Mouse (Mus musculus) stomach, embryonic 14.5 days (tissue): ENCODE results near the gene Zbtb25. TPM values are rescaled to one million over a fixed set of nuclear protein-coding genes. Genes with fewer than 3 reads are reported as not detected.
A peak's percentile ranks its signal among the peaks of the same experiment; 100 is the strongest.

ENCODE experiments used
- ATAC-seq: fragments of 200-750 bp; cut with Nextera tagmentation; 2 replicates; pipeline ENCODE4 v1.8.0; 2017; ENCODE audit warnings: low read depth, moderate TSS enrichment; ENCODE audit not compliant: insufficient number of reproducible peaks, insufficient read depth, low FRiP score
- H3K27ac ChIP-seq: fragments of 300-500 bp; sonication (generic); 2 replicates; pipeline ENCODE4 v1.5.1; 2014; ENCODE audit warnings: mild to moderate bottlenecking, low read length, moderate library complexity, mixed read lengths
- H3K27me3 ChIP-seq: fragments of 300-500 bp; sonication (generic); 2 replicates; pipeline ENCODE4 v1.6.1; 2014; ENCODE audit warnings: low read length, control low read depth, mixed read lengths; ENCODE audit not compliant: control insufficient read depth, insufficient read depth
- H3K36me3 ChIP-seq: fragments of 300-500 bp; sonication (generic); 2 replicates; pipeline ENCODE4 v1.6.1; 2014; ENCODE audit warnings: mild to moderate bottlenecking, control low read depth, low read length, moderate library complexity, mixed read lengths; ENCODE audit not compliant: control insufficient read depth, insufficient read depth
- H3K4me1 ChIP-seq: fragments of 300-500 bp; sonication (generic); 2 replicates; pipeline ENCODE4 v1.6.1; 2014; ENCODE audit warnings: low read length, control low read depth, mixed read lengths; ENCODE audit not compliant: control insufficient read depth, insufficient read depth
- H3K4me2 ChIP-seq: fragments of 300-500 bp; sonication (generic); replicated peaks from 2 replicates; pipeline ENCODE4 v1.6.1; 2014; ENCODE audit warnings: low read depth, low read length, control low read depth
- H3K4me3 ChIP-seq: fragments of 300-500 bp; sonication (generic); 2 replicates; pipeline ENCODE4 v1.5.1; 2014; ENCODE audit warnings: low read depth, low read length, control low read depth
- H3K9ac ChIP-seq: fragments of 300-500 bp; sonication (generic); replicated peaks from 2 replicates; pipeline ENCODE4 v1.6.1; 2014; ENCODE audit warnings: low read depth, mild to moderate bottlenecking, control low read depth, low read length, moderate library complexity, mixed read lengths
- H3K9me3 ChIP-seq: fragments of 300-500 bp; sonication (generic); 2 replicates; pipeline ENCODE4 v1.6.1; 2016; ENCODE audit warnings: low read depth, low read length, control low read depth; ENCODE audit not compliant: control insufficient read depth
- WGBS: fragments of 180-500 bp; shearing (Covaris S2); extraction: QIAGEN DNeasy Blood & Tissue Kit; methylation state at CpG from one replicate; pipeline ENCODE4 v1.1.7; 2014; 5-methylcytosine and 5-hydroxymethylcytosine counted together
- polyA plus RNA-seq: library from polyadenylated mRNA; unstranded; fragments of >200 nt; fragmentation: Nextera tagmentation; extraction: Ambion mirVana; gene quantifications from 2 replicates; pipeline ENCODE4 v1.2.1, GENCODE M21; 2014

Zbtb25 gene
- polyA plus RNA-seq, 1 experiment from 2014 or later: 17.5 TPM

DNA sequence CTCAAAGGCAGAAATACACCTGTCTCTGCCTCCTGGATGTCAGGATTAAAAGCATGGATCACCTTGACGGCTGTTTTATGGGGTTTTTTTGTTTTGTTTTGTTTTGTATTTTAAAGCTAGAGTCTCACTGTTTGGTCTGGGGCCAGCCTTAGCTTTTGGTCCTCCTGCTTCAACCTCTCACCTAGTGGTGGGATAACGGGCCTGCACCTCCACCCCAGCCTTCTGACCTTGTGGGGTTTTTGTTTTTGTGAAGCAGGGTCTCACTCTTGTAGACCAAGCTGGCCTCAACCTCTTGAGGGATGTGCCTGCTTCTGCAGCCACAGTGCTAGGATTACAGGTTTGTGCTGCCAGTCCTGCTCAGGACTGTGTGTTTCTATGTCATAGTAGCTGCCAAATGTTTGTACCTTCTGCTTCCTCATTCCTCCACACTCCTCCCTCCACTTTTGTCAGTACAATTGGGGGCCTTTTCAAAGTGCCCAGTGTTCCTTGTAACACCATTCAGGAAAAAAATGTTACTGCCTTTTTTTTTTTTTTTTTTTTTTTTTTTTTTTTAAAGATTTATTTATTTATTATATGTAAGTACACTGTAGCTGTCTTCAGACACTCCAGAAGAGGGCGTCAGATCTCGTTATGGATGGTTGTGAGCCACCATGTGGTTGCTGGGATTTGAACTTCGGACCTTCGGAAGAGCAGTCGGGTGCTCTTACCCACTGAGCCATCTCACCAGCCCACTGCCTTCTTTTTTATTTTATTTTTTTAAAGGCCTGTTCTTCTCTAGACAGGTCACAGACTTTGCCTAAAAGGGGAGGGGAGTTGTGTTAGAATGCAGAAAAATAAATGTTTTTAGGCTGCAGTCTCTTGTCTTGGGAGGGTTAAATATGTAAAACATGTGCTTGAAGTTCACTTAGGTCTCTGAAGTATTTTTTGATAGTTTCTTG, 3.7 kb upstream of the Zbtb25 start:
- H3K36me3 ChIP-seq: 0 out of 2 replicates have a peak, but pooled peaks cover 4% of the 10 kb centered on the region
- H3K27ac ChIP-seq: no peak overlapping the region
- ATAC-seq: no peak
- H3K4me1 ChIP-seq: peaks cover 21% of the 10 kb centered on the region
- H3K4me3 ChIP-seq: no peak overlapping the region
- no peak overlapping the region for H3K4me2 ChIP-seq
- no peaks in the 10 kb centered on the region for H3K27me3 ChIP-seq
- no peak overlapping the region for H3K9ac ChIP-seq
- 82% methylated on average over 5 of the region's 7 CpGs for whole genome bisulfite sequencing
- H3K9me3 ChIP-seq: no peaks in the 10 kb centered on the region

DNA sequence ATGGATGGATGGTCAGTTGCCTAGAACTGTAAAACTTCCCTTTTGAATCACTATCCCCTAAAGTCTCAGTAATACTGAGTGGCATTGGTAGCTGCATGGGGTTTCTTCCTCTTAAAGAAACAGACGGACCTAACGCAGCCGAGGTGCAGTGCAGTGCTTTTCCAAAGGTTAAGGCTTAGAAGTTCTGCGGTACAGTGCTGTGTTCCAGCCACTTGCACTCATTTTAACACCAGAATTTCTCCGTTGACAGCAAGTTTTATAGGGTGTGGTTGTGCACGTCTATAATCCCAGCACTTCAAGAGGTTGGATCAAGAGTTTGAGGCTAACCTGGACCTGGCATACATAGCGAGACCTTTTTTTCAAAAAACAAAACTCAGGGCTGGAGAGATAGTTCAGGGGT, 2.6 kb upstream of the Zbtb25 start:
- peaks cover 32% of the 10 kb centered on the region for H3K4me1 ChIP-seq
- no peaks in the 10 kb centered on the region for H3K27me3 ChIP-seq
- WGBS: 47% methylated on average over 7 of the region's 7 CpGs
- H3K4me3 ChIP-seq: peak overlapping the region; percentile 98
- H3K4me2 ChIP-seq: peak overlapping the region; percentile 70
- H3K9me3 ChIP-seq: no peaks in the 10 kb centered on the region
- H3K27ac ChIP-seq: no peak overlapping the region
- no peaks in the 10 kb centered on the region for H3K36me3 ChIP-seq
- H3K9ac ChIP-seq: peak overlapping the region; percentile 98
- ATAC-seq: no peak

GRCm38 (mm10) chr12:76370831-76371571, 1.6 kb upstream of the Zbtb25 start:
- H3K36me3 ChIP-seq: no peaks in the 10 kb centered on the region
- under 1% methylated on average over 62 of the region's 63 CpGs for WGBS
- peak overlapping the region; percentile 98 for H3K4me3 ChIP-seq
- ATAC-seq: peak; percentile 60
- H3K27ac ChIP-seq: peak overlapping the region; percentile 100
- H3K9me3 ChIP-seq: no peaks in the 10 kb centered on the region
- H3K9ac ChIP-seq: peak overlapping the region; percentile 98
- H3K4me1 ChIP-seq: peaks cover 32% of the 10 kb centered on the region
- H3K27me3 ChIP-seq: no peaks in the 10 kb centered on the region
- peak overlapping the region; percentile 70 for H3K4me2 ChIP-seq

- Histone ChIP-seq H3K4me1 (peaks cover 32% of the 10 kb centered on the region), H3K4me3 (peak within 1 kb of the TSS; percentile 98), H3K9me3 (no peaks in the 10 kb centered on the region), H3K4me2 (peak within 1 kb of the TSS; percentile 70), H3K27ac (peak within 1 kb of the TSS; percentile 100), H3K27me3 (no peaks in the 10 kb centered on the region), H3K36me3 (no peaks in the 10 kb centered on the region), H3K9ac (peak within 1 kb of the TSS; percentile 98)
- ATAC-seq: peak; percentile 63
- under 1% methylated on average over 89 of the region's 99 CpGs for WGBS
Measured at GRCm38 (mm10) chr12:76369978-76370830, 802 bp upstream of the Zbtb25 start, which contains the start of gene Zbtb1. Gene Zbtb1 (plus strand): TSS chr12:76370266.

- peak overlapping the region; percentile 98 for H3K9ac ChIP-seq
- H3K27ac ChIP-seq: peak overlapping the region; percentile 100
- no peaks in the 10 kb centered on the region for H3K36me3 ChIP-seq
- WGBS: under 1% methylated on average over 25 of the region's 26 CpGs
- peak overlapping the region; percentile 70 for H3K4me2 ChIP-seq
- peaks cover 27% of the 10 kb centered on the region for H3K4me1 ChIP-seq
- peak overlapping the region; percentile 98 for H3K4me3 ChIP-seq
- no peaks in the 10 kb centered on the region for H3K27me3 ChIP-seq
- peak; percentile 29 for ATAC-seq
- no peaks in the 10 kb centered on the region for H3K9me3 ChIP-seq
Measured at GRCm38 (mm10) chr12:76368790-76369205, 604 bp downstream of the Zbtb25 start.

- Histone ChIP-seq H3K27me3 (no peaks in the 10 kb centered on the region), H3K36me3 (no peaks in the 10 kb centered on the region), H3K4me3 (peak overlapping the region; percentile 98), H3K27ac (peak overlapping the region; percentile 100; the same call in 1 of the 2 replicates), H3K9ac (peak overlapping the region; percentile 98), H3K9me3 (no peaks in the 10 kb centered on the region), H3K4me1 (peaks cover 27% of the 10 kb centered on the region), H3K4me2 (peak overlapping the region; percentile 70)
- no peak for ATAC-seq
- WGBS: 8% methylated on average over 9 of the region's 9 CpGs
Measured at GRCm38 (mm10) chr12:76368201-76368789, 1.1 kb downstream of the Zbtb25 start.

GRCm38 (mm10) chr12:76367096-76367995, 2.1 kb downstream of the Zbtb25 start:
- no peaks in the 10 kb centered on the region for H3K27me3 ChIP-seq
- peaks cover 19% of the 10 kb centered on the region for H3K4me1 ChIP-seq
- no peaks in the 10 kb centered on the region for H3K9me3 ChIP-seq
- 21% methylated on average over 14 of the region's 14 CpGs for WGBS
- peak overlapping the region; percentile 98; the same call in 1 of the 2 replicates for H3K4me3 ChIP-seq
- H3K4me2 ChIP-seq: peak overlapping the region; percentile 70
- H3K36me3 ChIP-seq: no peaks in the 10 kb centered on the region
- ATAC-seq: no peak
- peak overlapping the region; percentile 2; the same call in 1 of the 2 replicates for H3K9ac ChIP-seq
- H3K27ac ChIP-seq: 0 out of 2 replicates have a peak overlapping the region, but pooled peaks have one; percentile 13
